Mouse (Mus musculus): ENCODE data around the gene 1700015G11Rik. TPM values are rescaled to one million over a fixed set of nuclear protein-coding genes. Genes with fewer than 3 reads are reported as not detected.

1700015G11Rik gene
- total and polyA plus RNA-seq, 3 experiments = not detected

DNA sequence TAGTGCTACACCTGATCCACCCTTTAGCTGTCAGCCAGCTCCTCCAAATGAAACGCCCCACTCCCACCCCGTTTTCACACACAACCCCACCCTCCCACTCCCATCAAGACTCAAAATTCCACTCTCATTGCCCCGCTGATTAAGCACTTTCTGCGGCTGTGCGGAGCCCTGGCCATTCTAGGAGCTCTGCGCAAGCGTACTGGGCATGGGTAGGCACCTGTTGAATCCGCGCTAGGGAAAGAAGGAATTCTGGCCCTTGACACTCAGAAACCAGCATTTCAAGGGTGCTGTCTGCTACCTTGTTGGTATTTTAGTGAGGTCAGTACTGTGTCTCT lies 9.3 kb downstream of the 1700015G11Rik start:
- no peak overlapping the region for H3K27ac ChIP-seq (ENCODE audit: insufficient read depth, low read depth)
- dilution Hi-C loops (cut with MboI; ENCODE audit: extremely low pct_ligation_motif_present, extremely low pct_unique_long_range_greater_than_20kb, low sequenced_read_pairs) = no loop called here

DNA sequence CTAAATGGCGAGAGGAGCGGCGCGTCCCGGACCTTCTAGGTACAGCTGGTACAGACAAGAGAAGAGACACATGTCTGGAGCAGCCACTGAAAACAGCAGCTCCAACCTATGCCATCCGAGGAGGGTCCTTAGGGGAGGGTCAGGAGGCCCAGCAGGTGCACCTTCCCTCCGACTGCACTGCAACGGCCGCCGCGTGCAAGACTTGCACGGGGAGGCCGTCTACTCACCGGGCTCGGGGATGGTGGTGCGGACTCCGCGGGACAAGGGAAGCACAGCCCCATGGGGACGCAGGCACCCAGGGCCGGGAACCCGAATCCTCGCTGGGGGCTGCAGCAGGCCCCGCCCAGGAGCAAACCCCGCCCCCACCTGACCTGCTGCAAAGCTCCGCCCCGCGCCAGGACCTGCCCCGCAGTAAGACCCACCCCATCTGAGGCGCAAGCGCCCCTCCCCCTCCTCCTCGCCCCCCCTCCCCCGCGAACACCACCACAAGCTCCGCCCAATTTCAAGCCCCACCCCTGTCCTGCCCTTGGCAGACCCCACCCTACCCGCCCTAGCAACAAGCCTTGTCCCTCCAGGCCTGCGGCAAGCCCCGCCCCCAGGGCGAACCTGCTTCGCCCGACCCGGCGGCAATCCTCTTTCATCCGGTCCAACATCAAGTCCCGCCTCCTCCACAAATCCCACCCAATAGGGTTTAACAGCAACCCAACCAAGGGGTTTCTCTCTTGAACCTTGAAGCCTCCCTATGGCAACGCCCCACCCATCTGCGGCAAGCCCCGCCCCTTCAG lies 9.8 kb downstream of the 1700015G11Rik start, which contains the start of gene Svip:
TSS of gene Svip (minus strand) at position 508 of the 785 bp plus-strand sequence.
- no peak within 1 kb of the TSS for H3K27ac ChIP-seq (ENCODE audit: insufficient read depth, low read depth)
- dilution Hi-C loops (cut with MboI; ENCODE audit: extremely low pct_ligation_motif_present, extremely low pct_unique_long_range_greater_than_20kb, low sequenced_read_pairs) = no loop called here
- in situ Hi-C loops (cut with MboI; ENCODE audit: low pct_ligation_motif_present, low pct_unique_long_range_greater_than_20kb, low sequenced_read_pairs) = no loop called here

More for the DNA sequence above, 9.3 kb downstream of the 1700015G11Rik start:
- H3K9ac ChIP-seq (ENCODE audit: insufficient read depth, low read depth) = no peak overlapping the region
- peaks cover 12% of the 10 kb centered on the region for H3K9me3 ChIP-seq (replicated peaks; ENCODE audit: low read length)
- H3K27me3 ChIP-seq (replicated peaks) = no peaks in the 10 kb centered on the region
- in situ Hi-C loops (cut with MboI; ENCODE audit: low pct_ligation_motif_present, low pct_unique_long_range_greater_than_20kb, low sequenced_read_pairs) = no loop called here
- TF ChIP-seq ELF1 (IDR thresholded peaks at IDR 0.05; ENCODE audit: low read depth, low read length) (no peak), GABPA (IDR thresholded peaks at IDR 0.05; ENCODE audit: insufficient replicate concordance, low read depth, low read length) (no peak), BHLHE40 (IDR thresholded peaks at IDR 0.05; ENCODE audit: low read depth, low read length) (no peak), MYC (IDR thresholded peaks at IDR 0.05; ENCODE audit: low read depth, low read length) (no peak), CHD2 (IDR thresholded peaks at IDR 0.05; ENCODE audit: low read length) (no peak), MEF2A (IDR thresholded peaks at IDR 0.05; ENCODE audit: borderline replicate concordance, low read depth, low read length) (no peak), ZC3H11A (IDR thresholded peaks at IDR 0.05; ENCODE audit: low read depth, low read length) (no peak), PAX5 (IDR thresholded peaks at IDR 0.05; ENCODE audit: low read length) (no peak), E2F4 (IDR thresholded peaks at IDR 0.05; ENCODE audit: insufficient replicate concordance, low read depth, low read length) (no peak), RCOR1 (conservative IDR thresholded peaks at IDR 0.05; ENCODE audit: low read depth, low read length) (no peak), NELFE (IDR thresholded peaks at IDR 0.05; ENCODE audit: low read depth, low read length) (no peak)
- H3K4me3 ChIP-seq (replicated peaks in 1 of 3; ENCODE audit: low read depth in 2 of 3, low read length in 2 of 3, poor library complexity in 1 of 3) = no peak overlapping the region
- no peaks in the 10 kb centered on the region for H3K36me3 ChIP-seq (replicated peaks in 1 of 2; ENCODE audit: control insufficient read depth in 1 of 2, insufficient read depth in 1 of 2, low read length in 1 of 2)
- H3K4me2 ChIP-seq (ENCODE audit: insufficient read depth, low read depth, poor library complexity, severe bottlenecking) = no peak overlapping the region
- H3K79me2 ChIP-seq (replicated peaks; ENCODE audit: control insufficient read depth, extremely low read depth, insufficient read depth, poor library complexity, severe bottlenecking) = no peaks in the 10 kb centered on the region
- DNase-seq (ENCODE audit: extremely low read depth) = no peak
- H3K4me1 ChIP-seq (ENCODE audit: control insufficient read depth in 1 of 2, insufficient read depth in 2 of 2) = no peaks in the 10 kb centered on the region

More for the DNA sequence above, 9.8 kb downstream of the 1700015G11Rik start, which contains the start of gene Svip:
- H3K9me3 ChIP-seq (replicated peaks; ENCODE audit: low read length) = peaks cover 11% of the 10 kb centered on the region
- H3K4me3 ChIP-seq (replicated peaks in 1 of 3; ENCODE audit: low read depth in 2 of 3, low read length in 2 of 3, poor library complexity in 1 of 3) = no peak within 1 kb of the TSS
- no peak for DNase-seq (ENCODE audit: extremely low read depth)
- no peaks in the 10 kb centered on the region for H3K79me2 ChIP-seq (replicated peaks; ENCODE audit: control insufficient read depth, extremely low read depth, insufficient read depth, poor library complexity, severe bottlenecking)
- H3K9ac ChIP-seq (ENCODE audit: insufficient read depth, low read depth) = no peak within 1 kb of the TSS
- no peaks in the 10 kb centered on the region for H3K4me1 ChIP-seq (ENCODE audit: control insufficient read depth in 1 of 2, insufficient read depth in 2 of 2)
- no peaks in the 10 kb centered on the region for H3K27me3 ChIP-seq (replicated peaks)
- no peak within 1 kb of the TSS for H3K4me2 ChIP-seq (ENCODE audit: insufficient read depth, low read depth, poor library complexity, severe bottlenecking)
- TF ChIP-seq TCF12 (IDR thresholded peaks at IDR 0.05; ENCODE audit: low read depth, low read length) (no peak), RCOR1 (conservative IDR thresholded peaks at IDR 0.05; ENCODE audit: low read depth, low read length) (no peak), GABPA (IDR thresholded peaks at IDR 0.05; ENCODE audit: insufficient replicate concordance, low read depth, low read length) (no peak), IRF4 (IDR thresholded peaks at IDR 0.05; ENCODE audit: low read depth, low read length) (no peak), TBP (conservative IDR thresholded peaks at IDR 0.05; ENCODE audit: low read depth, low read length) (no peak)
- no peaks in the 10 kb centered on the region for H3K36me3 ChIP-seq (replicated peaks in 1 of 2; ENCODE audit: control insufficient read depth in 1 of 2, insufficient read depth in 1 of 2, low read length in 1 of 2)
